8 mouse cellular contexts compared by ENCODE assay signal in the genomic region with DNA sequence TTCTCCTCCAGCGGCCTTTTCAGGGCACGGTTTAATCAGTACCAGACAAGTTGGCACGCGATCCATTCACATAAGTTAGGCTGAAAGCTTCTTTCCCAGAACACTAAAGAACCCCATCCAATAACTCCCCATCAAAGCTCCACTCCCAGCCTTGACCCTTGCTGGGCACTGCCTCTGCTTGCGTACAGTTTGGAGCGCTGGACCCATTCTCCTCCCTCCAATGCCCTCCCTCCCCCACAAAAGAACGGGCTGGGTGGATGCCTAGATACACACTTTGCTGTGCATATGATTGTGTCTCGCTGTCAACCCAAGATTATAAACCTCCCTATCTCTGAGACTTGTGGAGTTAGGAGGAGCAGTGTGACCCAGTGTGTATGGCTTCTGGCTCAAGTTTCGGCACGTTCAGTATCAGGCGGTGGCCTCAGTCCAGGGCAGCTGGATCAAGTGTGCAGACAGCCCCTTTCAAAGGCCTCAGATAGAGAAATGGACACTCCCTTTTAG.
DNase-seq lines count a peak whose midpoint lies in the region; ATAC-seq and TF ChIP-seq lines count a peak whose summit lies in the region.

No protein-coding gene starts in this region.

- ATAC-seq in embryonic facial prominence, embryonic 11.5 days (replicated peaks; ENCODE audit: insufficient number of reproducible peaks, low FRiP score, low TSS enrichment, low read depth) = no peak

- 37% methylated on average over 11 of the region's 11 CpGs for WGBS in kidney, adult 2 months
- 54% methylated on average over 11 of the region's 11 CpGs for WGBS in embryonic facial prominence, embryonic 11.5 days

- no peaks in the 10 kb centered on the region for H3K27me3 ChIP-seq in kidney, adult 2 months (replicated peaks; ENCODE audit: control insufficient read depth, insufficient read depth, low read length)
- no peaks in the 10 kb centered on the region for H3K27me3 ChIP-seq in embryonic facial prominence, embryonic 11.5 days (ENCODE audit: control insufficient read depth, insufficient read depth, low read length)

- H3K4me2 ChIP-seq in embryonic facial prominence, embryonic 11.5 days (ENCODE audit: low read depth, low read length) = no peak overlapping the region

- H3K4me1 ChIP-seq in kidney, adult 2 months (ENCODE audit: control insufficient read depth, insufficient read depth, low read length) = 0 out of 2 replicates have a peak, but pooled peaks cover 5% of the 10 kb centered on the region
- H3K4me1 ChIP-seq in embryonic facial prominence, embryonic 11.5 days (ENCODE audit: control insufficient read depth, insufficient read depth, low read length) = 0 out of 2 replicates have a peak, but pooled peaks cover 3% of the 10 kb centered on the region

- H3K9me3 ChIP-seq in embryonic facial prominence, embryonic 11.5 days (replicated peaks; ENCODE audit: control insufficient read depth, low read length) = no peaks in the 10 kb centered on the region

- H3K4me3 ChIP-seq in kidney, adult 2 months (ENCODE audit: insufficient read depth, low read depth, low read length) = no peak overlapping the region
- no peak overlapping the region for H3K4me3 ChIP-seq in embryonic facial prominence, embryonic 11.5 days (ENCODE audit: low read depth, low read length)

- no peaks in the 10 kb centered on the region for H3K36me3 ChIP-seq in kidney, adult 2 months (ENCODE audit: control insufficient read depth, insufficient read depth, low read length)
- peaks cover 2% of the 10 kb centered on the region; the same call in 1 of the 2 replicates for H3K36me3 ChIP-seq in embryonic facial prominence, embryonic 11.5 days (replicated peaks; ENCODE audit: control insufficient read depth, insufficient read depth, low read depth, low read length)

- intact Hi-C loops in heart, postnatal 36 days (cut with DNase I) = no loop called here
- intact Hi-C loops in left cerebral cortex, postnatal 25 days (cut with DNase I) = no loop called here

- TF ChIP-seq POLR2A in kidney, adult 2 months (IDR thresholded peaks at IDR 0.05; ENCODE audit: low read depth, low read length) = no peak

- peak; percentile 27 for DNase-seq in kidney, adult 11 months
- DNase-seq in kidney, adult 2 months = no peak
- DNase-seq in embryonic facial prominence, embryonic 11.5 days (ENCODE audit: low spot score) = peak; percentile 46
- DNase-seq in heart, postnatal 36 days = peak; percentile 60 to 66
- DNase-seq in lung, postnatal 36 days = peak; percentile 58
- no peak for DNase-seq in spleen, postnatal 14 days (ENCODE audit: low spot score in 2 of 2)
- no peak for DNase-seq in T-cell, adult 2 months (ENCODE audit: low spot score)
- DNase-seq in left cerebral cortex, postnatal 25 days (ENCODE audit: low spot score in 2 of 2) = no peak

- H3K9ac ChIP-seq in embryonic facial prominence, embryonic 11.5 days (replicated peaks; ENCODE audit: low read length) = no peak overlapping the region

- no peak overlapping the region for H3K27ac ChIP-seq in kidney, adult 2 months (ENCODE audit: insufficient read depth, low read depth, low read length)
- 0 out of 2 replicates have a peak overlapping the region, but pooled peaks have one; percentile 5 for H3K27ac ChIP-seq in embryonic facial prominence, embryonic 11.5 days (replicated peaks; ENCODE audit: low read depth, low read length)

- TF ChIP-seq CTCF in kidney, adult 2 months (conservative IDR thresholded peaks at IDR 0.05; ENCODE audit: insufficient read depth, insufficient read length, low read depth, low read length) = no peak

Comparison
In these comparisons a context has a peak if more than half of its experiments do, and no peak if none do; other contexts are left out.
1. DNase-seq: peak in kidney, adult 11 months (single experiment), embryonic facial prominence, embryonic 11.5 days (single experiment), heart, postnatal 36 days (2 of 2) and lung, postnatal 36 days (single experiment); none in kidney, adult 2 months (single experiment), spleen, postnatal 14 days (0 of 2), T-cell, adult 2 months (single experiment) and left cerebral cortex, postnatal 25 days (0 of 2).